Comparison of ENCODE assay signal across 14 mouse cellular contexts in the genomic region with DNA sequence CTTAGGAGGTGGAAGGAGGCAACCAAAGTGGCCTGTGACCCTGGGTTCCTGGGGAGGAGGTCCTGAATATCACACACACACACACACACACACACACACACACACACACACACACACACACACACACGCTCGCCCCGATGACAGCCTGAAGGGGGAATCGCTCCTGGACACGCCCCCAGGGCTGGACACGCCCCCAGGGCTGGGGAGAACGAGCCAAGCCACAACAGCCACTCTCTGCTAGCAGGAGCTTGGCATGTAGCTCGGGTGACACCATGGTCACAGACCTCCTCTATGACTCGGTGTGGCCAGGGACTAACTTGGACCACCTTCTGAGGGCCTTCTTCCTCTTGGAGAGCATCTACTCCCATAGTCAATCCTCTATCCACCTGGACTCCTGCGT. TPM values are rescaled to one million over a fixed set of nuclear protein-coding genes. Genes with fewer than 3 reads are reported as not detected.
DNase-seq lines count a peak whose midpoint lies in the region; ATAC-seq and TF ChIP-seq lines count a peak whose summit lies in the region.
"Had no signal": no experiment of that assay in that cellular context is flagged by ENCODE, and none has a peak within 500 bp of the region (broad histone marks: within the 10 kb centered on the region; RNA-seq: fewer than 3 reads in every experiment).

No protein-coding gene starts in this region.

- no peaks in the 10 kb centered on the region for H3K9me3 ChIP-seq in limb, embryonic 11.5 days (ENCODE audit: control insufficient read depth, low read length)
- H3K9me3 ChIP-seq in limb, embryonic 10.5 days (replicated peaks): no peaks in the 10 kb centered on the region
- H3K9me3 ChIP-seq: embryonic facial prominence, embryonic 15.5 days; liver, embryonic 15.5 days had no signal

- WGBS in limb, embryonic 11.5 days: 30% methylated on average over 8 of the region's 10 CpGs
- WGBS in limb, embryonic 10.5 days: 26% methylated on average over 7 of the region's 10 CpGs
- WGBS in thymus, adult 2 months: 16% methylated on average over 9 of the region's 10 CpGs

- TF ChIP-seq CTCF in thymus, adult 2 months (IDR thresholded peaks at IDR 0.05; ENCODE audit: borderline replicate concordance, control insufficient read depth, extremely low read depth, insufficient read depth, low read length, poor library complexity): no peak

- H3K27ac ChIP-seq in limb, embryonic 11.5 days (replicated peaks; ENCODE audit: low read depth, low read length): no peak overlapping the region
- H3K27ac ChIP-seq in limb, embryonic 10.5 days: no peak overlapping the region
- no peak overlapping the region for H3K27ac ChIP-seq in thymus, adult 2 months (ENCODE audit: control insufficient read depth, insufficient read depth, low read length)
- H3K27ac ChIP-seq: embryonic facial prominence, embryonic 15.5 days; hindbrain, embryonic 14.5 days; liver, embryonic 15.5 days had no signal

- H3K36me3 ChIP-seq in limb, embryonic 11.5 days (ENCODE audit: control insufficient read depth, insufficient read depth, low read length): no peaks in the 10 kb centered on the region
- H3K36me3 ChIP-seq in limb, embryonic 10.5 days: no peaks in the 10 kb centered on the region
- no peaks in the 10 kb centered on the region for H3K36me3 ChIP-seq in thymus, adult 2 months (ENCODE audit: control insufficient read depth, insufficient read depth, low read length)
- H3K36me3 ChIP-seq: embryonic facial prominence, embryonic 15.5 days; liver, embryonic 15.5 days had no signal

- no peak overlapping the region for H3K4me3 ChIP-seq in limb, embryonic 11.5 days (ENCODE audit: low read depth, low read length)
- no peak overlapping the region for H3K4me3 ChIP-seq in limb, embryonic 10.5 days
- H3K4me3 ChIP-seq in thymus, adult 2 months (ENCODE audit: control insufficient read depth, insufficient read depth, low read length): no peak overlapping the region
- H3K4me3 ChIP-seq: embryonic facial prominence, embryonic 15.5 days; liver, embryonic 15.5 days had no signal

- no peaks in the 10 kb centered on the region for H3K27me3 ChIP-seq in limb, embryonic 11.5 days (ENCODE audit: control insufficient read depth, insufficient read depth, low read length)
- H3K27me3 ChIP-seq in limb, embryonic 10.5 days (ENCODE audit: low read depth, poor library complexity, severe bottlenecking): peaks cover 4% of the 10 kb centered on the region
- H3K27me3 ChIP-seq in thymus, adult 2 months (ENCODE audit: control insufficient read depth, insufficient read depth, low read length): no peaks in the 10 kb centered on the region
- H3K27me3 ChIP-seq: embryonic facial prominence, embryonic 15.5 days had no signal

- 0 out of 2 replicates have a peak, but pooled peaks cover 4% of the 10 kb centered on the region for H3K4me1 ChIP-seq in limb, embryonic 11.5 days (ENCODE audit: control insufficient read depth, insufficient read depth, low read length)
- H3K4me1 ChIP-seq in limb, embryonic 10.5 days: peaks cover 22% of the 10 kb centered on the region
- H3K4me1 ChIP-seq in thymus, adult 2 months (replicated peaks; ENCODE audit: control insufficient read depth, insufficient read depth, low read length): peaks cover 16% of the 10 kb centered on the region
- H3K4me1 ChIP-seq: liver, embryonic 15.5 days had no signal

- no peak overlapping the region for H3K9ac ChIP-seq in limb, embryonic 11.5 days (ENCODE audit: low read length)
- H3K9ac ChIP-seq: embryonic facial prominence, embryonic 15.5 days; hindbrain, embryonic 14.5 days; liver, embryonic 15.5 days had no signal

- no peak for ATAC-seq in limb, embryonic 11.5 days (ENCODE audit: insufficient number of reproducible peaks, low FRiP score, low TSS enrichment, low read depth)

- no peak for TF ChIP-seq POLR2A in thymus, adult 2 months (IDR thresholded peaks at IDR 0.05; ENCODE audit: control insufficient read depth, extremely low read depth, insufficient read depth, low read length, poor library complexity)

- peak; percentile 50 for DNase-seq in adrenal gland, adult 2 months
- DNase-seq in adrenal gland, adult 18-20 months (ENCODE audit: low spot score in 2 of 2): no peak
- DNase-seq in limb, embryonic 11.5 days (ENCODE audit: low spot score): peak; percentile 36
- DNase-seq in limb, embryonic 10.5 days (ENCODE audit: low spot score): no peak
- DNase-seq in thymus, postnatal 14 days: peak; percentile 33
- DNase-seq in thymus, adult 2 months: no peak
- no peak for DNase-seq in gastrocnemius, postnatal 4 days (ENCODE audit: low spot score in 2 of 2)
- DNase-seq in urinary bladder, adult 2 months (ENCODE audit: low spot score): no peak
- DNase-seq: cerebellum, adult 2 months; heart, adult 18-20 months; kidney, postnatal 4 days had no signal

- no peak overlapping the region for H3K4me2 ChIP-seq in limb, embryonic 11.5 days (ENCODE audit: low read depth, severe bottlenecking)
- H3K4me2 ChIP-seq: embryonic facial prominence, embryonic 15.5 days; hindbrain, embryonic 14.5 days; liver, embryonic 15.5 days had no signal

RNA-seq across cellular contexts. Expression of a gene that starts 13.7 kb away (rescaled TPM):
- total RNA-seq in adrenal gland, adult 2 months (2021): 10 to 100 TPM; 79.9 to 86.9 TPM
- polyA plus RNA-seq in adrenal gland, adult 2 months (2012; rRNA removed): 20.6 and 28.7 TPM in 2 replicates
- total RNA-seq in adrenal gland, adult 18-20 months (2021): 10 to 100 TPM; 76.2 to 79.3 TPM
- polyA plus RNA-seq in limb, embryonic 11.5 days (2014; fragmentation: Nextera tagmentation; extraction: Ambion mirVana): 57.5 and 59.4 TPM in 2 replicates
- polyA plus RNA-seq in limb, embryonic 10.5 days (2016; fragmentation: Nextera tagmentation; extraction: Ambion mirVana): 60.8 and 67.6 TPM in 2 replicates
- 13.7 and 15.3 TPM in 2 replicates for polyA plus RNA-seq in thymus, adult 2 months (2012; rRNA removed)
- total RNA-seq in gastrocnemius, postnatal 4 days (2021): 10 to 100 TPM; 31.7 to 34.9 TPM
- 25.3 and 32.5 TPM in 2 replicates for polyA plus RNA-seq in urinary bladder, adult 2 months (2012; rRNA removed)

RNA-seq across cellular contexts. Expression of a gene that starts 33.0 kb away (rescaled TPM):
- 10 to 100 TPM; 31.9 to 39.4 TPM for total RNA-seq in adrenal gland, adult 2 months (2021)
- 24.0 and 25.9 TPM in 2 replicates for polyA plus RNA-seq in adrenal gland, adult 2 months (2012; rRNA removed)
- total RNA-seq in adrenal gland, adult 18-20 months (2021): 10 to 100 TPM; 35.0 to 39.6 TPM
- 2.8 and 3.2 TPM in 2 replicates for polyA plus RNA-seq in limb, embryonic 11.5 days (2014; fragmentation: Nextera tagmentation; extraction: Ambion mirVana)
- polyA plus RNA-seq in limb, embryonic 10.5 days (2016; fragmentation: Nextera tagmentation; extraction: Ambion mirVana): 1.4 and 1.6 TPM in 2 replicates
- polyA plus RNA-seq in thymus, adult 2 months (2012; rRNA removed): 15.8 and 16.7 TPM in 2 replicates
- total RNA-seq in gastrocnemius, postnatal 4 days (2021): 10 to 100 TPM; 11.3 to 13.5 TPM
- 12.6 and 14.3 TPM in 2 replicates for polyA plus RNA-seq in urinary bladder, adult 2 months (2012; rRNA removed)

RNA-seq across cellular contexts. Expression of a gene that starts 33.3 kb away (rescaled TPM):
- total RNA-seq in adrenal gland, adult 2 months (2021): under 1 TPM; 0.35 to 0.52 TPM
- 0.10 TPM in 1 of 2 replicates, not detected in the other for polyA plus RNA-seq in adrenal gland, adult 2 months (2012; rRNA removed)
- under 1 TPM; 0.17 to 0.45 TPM for total RNA-seq in adrenal gland, adult 18-20 months (2021)
- polyA plus RNA-seq in limb, embryonic 11.5 days (2014; fragmentation: Nextera tagmentation; extraction: Ambion mirVana): 0.60 and 0.62 TPM in 2 replicates
- polyA plus RNA-seq in limb, embryonic 10.5 days (2016; fragmentation: Nextera tagmentation; extraction: Ambion mirVana): 0.75 and 0.88 TPM in 2 replicates
- 0.07 and 0.08 TPM in 2 replicates for polyA plus RNA-seq in thymus, adult 2 months (2012; rRNA removed)
- under 1 TPM in 1 of 2 experiments, not detected in 1; 0.08 TPM for total RNA-seq in gastrocnemius, postnatal 4 days (2021)
- polyA plus RNA-seq in urinary bladder, adult 2 months (2012; rRNA removed): 0.17 and 0.32 TPM in 2 replicates

RNA-seq across cellular contexts. Expression of a gene that starts 53.2 kb away (rescaled TPM):
- 10 to 100 TPM in 1 of 2 experiments, 1 to 10 TPM in 1; 10.0 to 16.4 TPM for total RNA-seq in adrenal gland, adult 2 months (2021)
- polyA plus RNA-seq in adrenal gland, adult 2 months (2012; rRNA removed): 18.4 and 19.7 TPM in 2 replicates
- 10 to 100 TPM; 14.2 to 30.4 TPM for total RNA-seq in adrenal gland, adult 18-20 months (2021)
- polyA plus RNA-seq in limb, embryonic 11.5 days (2014; fragmentation: Nextera tagmentation; extraction: Ambion mirVana): 6.4 and 8.3 TPM in 2 replicates
- 6.1 and 8.3 TPM in 2 replicates for polyA plus RNA-seq in limb, embryonic 10.5 days (2016; fragmentation: Nextera tagmentation; extraction: Ambion mirVana)
- 5.7 TPM in 2 replicates for polyA plus RNA-seq in thymus, adult 2 months (2012; rRNA removed)
- 10 to 100 TPM; 35.8 to 38.1 TPM for total RNA-seq in gastrocnemius, postnatal 4 days (2021)
- 15.8 and 20.7 TPM in 2 replicates for polyA plus RNA-seq in urinary bladder, adult 2 months (2012; rRNA removed)

Comparison
In these comparisons a context has a peak if more than half of its experiments do, and no peak if none do; other contexts are left out.
1. DNase-seq: peak in adrenal gland, adult 2 months (single experiment), limb, embryonic 11.5 days (single experiment) and thymus, postnatal 14 days (single experiment); none in adrenal gland, adult 18-20 months (0 of 2), limb, embryonic 10.5 days (single experiment), thymus, adult 2 months (single experiment), gastrocnemius, postnatal 4 days (0 of 2) and urinary bladder, adult 2 months (single experiment).